Mouse (Mus musculus) spleen, adult 2 months (tissue): ENCODE results near the gene App. TPM values are rescaled to one million over a fixed set of nuclear protein-coding genes. Genes with fewer than 3 reads are reported as not detected.
A peak's percentile ranks its signal among the peaks of the same experiment; 100 is the strongest.

Experiments
- DNase-seq, 2 experiments: peaks; one replicate each; pipeline versions ENCODE4 v3.0.0 to v3.0.0-alpha.2; 2012 to 2021; ENCODE audit warnings: low spot score in 2 of 2, low read depth in 1 of 2
- H3K27ac ChIP-seq: fragments of 200-500 bp; 2 replicates; pipeline ENCODE4 v1.5.1; 2012; ENCODE audit warnings: low read length, inconsistent platforms; ENCODE audit not compliant: insufficient read depth
- H3K27me3 ChIP-seq: fragments of 200-500 bp; 2 replicates; pipeline ENCODE4 v1.6.1; 2012; ENCODE audit warnings: mild to moderate bottlenecking, moderate library complexity, low read length, inconsistent platforms; ENCODE audit not compliant: control insufficient read depth, insufficient read depth
- H3K36me3 ChIP-seq: fragments of 200-500 bp; 2 replicates; pipeline ENCODE4 v1.6.1; 2012; ENCODE audit warnings: mild to moderate bottlenecking, low read length, inconsistent platforms; ENCODE audit not compliant: control insufficient read depth, insufficient read depth
- H3K4me1 ChIP-seq: fragments of 200-500 bp; 2 replicates; pipeline ENCODE4 v1.6.1; 2011; ENCODE audit warnings: inconsistent platforms; ENCODE audit not compliant: control insufficient read depth, insufficient read depth, insufficient read length
- H3K4me3 ChIP-seq: fragments of 200-500 bp; 2 replicates; pipeline ENCODE4 v1.5.1; 2011; ENCODE audit warnings: mild to moderate bottlenecking, inconsistent platforms; ENCODE audit not compliant: insufficient read depth, insufficient read length; ENCODE audit errors: extremely low read depth
- CTCF ChIP-seq: fragments of 200-500 bp; IDR thresholded peaks from 2 replicates; pipeline ENCODE4 v1.5.1; 2011; ENCODE audit warnings: mild to moderate bottlenecking, inconsistent platforms; ENCODE audit not compliant: insufficient read depth, insufficient read length, insufficient replicate concordance; ENCODE audit errors: extremely low read depth
- POLR2A ChIP-seq: fragments of 200-500 bp; IDR thresholded peaks from 2 replicates; pipeline ENCODE4 v1.6.1; 2011; ENCODE audit warnings: low read depth, low read length, inconsistent platforms
- WGBS: fragments of 180-500 bp; shearing (Covaris S2); methylation state at CpG from one replicate; pipeline ENCODE4 v1.1.7; 2018; 5-methylcytosine and 5-hydroxymethylcytosine counted together
- polyA plus RNA-seq: library from polyadenylated mRNA; depleted of rRNA; stranded (reverse); fragments of >200 nt; gene quantifications from 2 replicates; pipeline ENCODE4 v1.2.3, GENCODE M21; 2012

The App gene
- polyA plus RNA-seq, 1 experiment, result 80.0 TPM

DNA sequence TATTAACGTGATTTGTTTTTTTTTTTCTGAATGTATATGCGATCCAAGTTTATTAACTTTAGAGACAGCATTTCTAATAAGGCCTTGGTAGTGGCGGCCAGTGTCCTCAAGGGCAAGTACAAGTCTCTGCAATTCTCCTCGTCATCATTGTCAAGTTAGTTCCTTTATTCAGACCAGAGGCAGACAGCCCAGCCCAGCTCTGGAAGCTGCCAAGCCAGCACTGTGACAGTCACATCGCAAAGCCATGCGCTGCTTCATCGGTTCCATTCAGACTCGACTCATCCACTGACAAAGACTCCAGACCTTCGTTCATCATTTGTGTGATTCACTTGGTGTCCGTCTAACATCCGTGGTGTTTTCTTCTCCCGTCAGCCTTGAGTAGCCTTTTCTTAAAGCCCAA, 100.9 kb downstream of the App start:
- TF ChIP-seq POLR2A, result no peak
- no peak for TF ChIP-seq CTCF
- Histone ChIP-seq H3K27me3 (no peaks in the 10 kb centered on the region), H3K4me3 (no peak overlapping the region), H3K27ac (peak overlapping the region; percentile 47; the same call in 1 of the 2 replicates), H3K36me3 (no peaks in the 10 kb centered on the region), H3K4me1 (peaks cover 12% of the 10 kb centered on the region; the same call in 1 of the 2 replicates)
- WGBS, result 60% methylated on average over 12 of the region's 12 CpGs
- no peak for DNase-seq

DNA sequence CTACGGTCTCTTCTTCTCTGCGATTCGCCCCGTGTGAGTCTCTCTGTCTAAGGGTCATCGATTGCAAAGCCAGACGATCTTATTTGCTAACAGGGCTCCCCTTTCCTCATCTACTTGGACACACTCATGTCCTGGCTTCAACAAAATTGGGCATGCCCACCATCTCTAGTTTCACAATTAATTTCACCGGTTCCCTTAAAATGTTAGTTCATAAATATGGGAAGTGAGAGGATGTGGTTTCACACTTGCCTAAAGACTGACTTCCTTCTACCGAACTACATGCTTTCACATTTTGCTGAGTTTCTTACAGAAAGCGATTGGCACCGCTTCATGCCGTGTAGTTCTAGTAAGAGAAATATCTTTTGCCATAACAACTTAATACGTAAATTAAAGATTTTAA, 101.8 kb downstream of the App start:
- no peak overlapping the region for H3K4me3 ChIP-seq
- no peaks in the 10 kb centered on the region for H3K27me3 ChIP-seq
- H3K27ac ChIP-seq, result no peak overlapping the region
- H3K4me1 ChIP-seq, result peaks cover 12% of the 10 kb centered on the region; the same call in 1 of the 2 replicates
- TF ChIP-seq POLR2A (no peak), CTCF (no peak)
- no peaks in the 10 kb centered on the region for H3K36me3 ChIP-seq
- WGBS, result 48% methylated on average over 12 of the region's 12 CpGs
- DNase-seq, result peak in 1 of 2 experiments; percentile 25

DNA sequence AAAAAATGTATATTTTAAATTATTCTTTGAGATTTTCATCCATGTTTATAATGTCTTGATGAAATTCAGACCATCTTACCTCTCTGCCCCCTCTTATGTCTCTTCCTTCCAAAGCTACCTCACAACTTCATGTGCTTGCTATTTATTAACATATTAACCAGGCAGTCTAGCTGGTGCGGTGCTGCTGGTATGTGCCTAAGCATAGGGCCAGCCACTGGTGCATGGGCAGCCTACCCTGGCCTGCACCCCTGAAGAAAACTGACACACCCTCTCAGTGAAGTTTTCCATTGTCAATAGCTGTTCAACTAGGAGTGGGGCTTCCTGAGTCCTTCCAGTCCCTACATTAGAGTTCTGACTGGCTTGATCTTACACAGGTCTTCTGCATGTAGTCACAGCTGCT, 102.3 kb downstream of the App start:
- Histone ChIP-seq H3K27me3 (no peaks in the 10 kb centered on the region), H3K4me1 (peaks cover 12% of the 10 kb centered on the region; the same call in 1 of the 2 replicates), H3K4me3 (no peak overlapping the region), H3K27ac (no peak overlapping the region), H3K36me3 (no peaks in the 10 kb centered on the region)
- DNase-seq, result no peak
- WGBS, result 97% methylated on average over 1 of the region's 1 CpGs
- no peak for TF ChIP-seq POLR2A

DNA sequence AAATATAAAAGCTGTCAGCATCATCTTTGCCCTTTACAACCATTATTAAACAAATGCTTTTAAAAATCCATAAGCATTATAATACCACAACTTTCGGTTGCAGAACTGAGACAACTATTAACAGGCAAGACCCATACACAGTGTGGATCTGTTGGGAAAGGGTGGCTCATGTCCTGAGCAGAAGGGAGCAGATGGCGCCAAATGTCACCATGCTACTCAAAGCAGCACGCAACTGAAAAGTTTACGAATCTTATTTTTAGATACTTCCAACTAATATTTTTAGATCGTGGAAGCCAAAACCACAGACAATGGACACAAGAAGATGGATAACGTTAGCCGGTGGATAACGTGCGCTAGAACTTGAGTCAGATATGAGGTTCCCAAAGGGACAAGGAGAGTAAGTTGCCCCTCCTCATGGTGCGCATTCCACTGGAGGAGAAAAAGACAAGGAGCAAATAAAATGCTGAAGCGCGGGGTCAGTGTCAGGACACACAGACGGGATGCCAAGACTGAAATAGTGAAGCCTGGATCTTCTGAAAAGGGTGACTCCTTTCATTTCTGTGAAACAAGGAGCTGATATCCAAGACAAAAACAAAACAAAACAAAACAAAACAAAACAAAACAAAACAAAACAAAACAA, 106.2 kb downstream of the App start:
- no peak for DNase-seq
- peaks cover 8% of the 10 kb centered on the region; the same call in 1 of the 2 replicates for H3K4me1 ChIP-seq
- H3K27me3 ChIP-seq, result no peaks in the 10 kb centered on the region
- 93% methylated on average over 13 of the region's 13 CpGs for WGBS
- H3K36me3 ChIP-seq, result no peaks in the 10 kb centered on the region
- H3K27ac ChIP-seq, result no peak overlapping the region
- no peak for TF ChIP-seq POLR2A
- no peak for TF ChIP-seq CTCF
- no peak overlapping the region for H3K4me3 ChIP-seq

DNA sequence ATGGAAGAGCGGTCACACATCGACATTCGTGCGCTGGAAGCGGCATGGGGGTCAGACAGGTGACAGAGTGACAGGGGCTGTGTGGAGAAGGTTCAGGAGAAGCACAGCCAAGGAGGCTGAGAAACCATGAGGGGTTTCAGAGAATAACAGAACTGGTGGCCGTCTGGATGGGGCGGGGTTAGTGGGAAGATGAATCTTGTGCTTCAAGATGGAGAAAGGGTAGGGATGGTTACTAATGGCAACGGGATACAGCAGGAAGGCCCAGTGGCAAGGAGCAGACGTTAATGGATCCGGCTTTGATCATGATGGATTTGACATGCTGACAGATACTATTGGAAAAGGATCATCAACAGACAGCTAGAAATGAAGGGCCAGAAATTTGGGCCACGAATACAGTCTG, 107.3 kb downstream of the App start:
- DNase-seq, result no peak
- Histone ChIP-seq H3K4me3 (no peak overlapping the region), H3K36me3 (no peaks in the 10 kb centered on the region), H3K27me3 (no peaks in the 10 kb centered on the region), H3K4me1 (no peaks in the 10 kb centered on the region; the same call in 1 of the 2 replicates), H3K27ac (no peak overlapping the region)
- WGBS, result 92% methylated on average over 11 of the region's 11 CpGs
- TF ChIP-seq CTCF, result no peak
- no peak for TF ChIP-seq POLR2A

DNA sequence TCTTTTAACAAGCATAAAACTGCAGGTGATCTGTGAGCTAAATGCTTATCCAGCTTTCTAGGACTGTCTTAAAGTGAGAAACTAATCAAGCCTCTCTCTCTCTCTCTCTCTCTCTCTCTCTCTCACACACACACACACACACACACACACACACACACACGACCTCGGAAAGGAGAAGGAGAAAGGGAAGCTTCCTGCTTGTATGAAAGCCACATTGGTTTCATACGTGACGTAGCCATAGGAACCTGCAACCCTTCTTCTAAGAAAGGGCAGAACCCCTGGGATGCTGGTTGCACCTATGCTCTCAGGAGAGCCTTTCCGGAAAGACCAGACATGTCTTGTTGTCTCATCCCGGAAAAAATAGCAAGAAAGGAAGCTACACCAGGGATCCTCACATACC, 108.8 kb downstream of the App start:
- TF ChIP-seq CTCF (no peak), POLR2A (no peak)
- Histone ChIP-seq H3K27me3 (no peaks in the 10 kb centered on the region), H3K4me3 (no peak overlapping the region), H3K27ac (no peak overlapping the region), H3K4me1 (no peaks in the 10 kb centered on the region), H3K36me3 (no peaks in the 10 kb centered on the region)
- DNase-seq, result no peak
- WGBS, result 54% methylated on average over 5 of the region's 6 CpGs

- Histone ChIP-seq H3K4me3 (no peak overlapping the region), H3K4me1 (no peaks in the 10 kb centered on the region), H3K27me3 (no peaks in the 10 kb centered on the region), H3K36me3 (no peaks in the 10 kb centered on the region), H3K27ac (no peak overlapping the region)
- 94% methylated on average over 3 of the region's 3 CpGs for WGBS
- DNase-seq, result no peak
- TF ChIP-seq CTCF (no peak), POLR2A (no peak)
Observed at GRCm38 (mm10) chr16:85062732-85063131, 110.8 kb downstream of the App start.
